Mouse (Mus musculus): Measurements from ENCODE around the gene Trip12.

DNA sequence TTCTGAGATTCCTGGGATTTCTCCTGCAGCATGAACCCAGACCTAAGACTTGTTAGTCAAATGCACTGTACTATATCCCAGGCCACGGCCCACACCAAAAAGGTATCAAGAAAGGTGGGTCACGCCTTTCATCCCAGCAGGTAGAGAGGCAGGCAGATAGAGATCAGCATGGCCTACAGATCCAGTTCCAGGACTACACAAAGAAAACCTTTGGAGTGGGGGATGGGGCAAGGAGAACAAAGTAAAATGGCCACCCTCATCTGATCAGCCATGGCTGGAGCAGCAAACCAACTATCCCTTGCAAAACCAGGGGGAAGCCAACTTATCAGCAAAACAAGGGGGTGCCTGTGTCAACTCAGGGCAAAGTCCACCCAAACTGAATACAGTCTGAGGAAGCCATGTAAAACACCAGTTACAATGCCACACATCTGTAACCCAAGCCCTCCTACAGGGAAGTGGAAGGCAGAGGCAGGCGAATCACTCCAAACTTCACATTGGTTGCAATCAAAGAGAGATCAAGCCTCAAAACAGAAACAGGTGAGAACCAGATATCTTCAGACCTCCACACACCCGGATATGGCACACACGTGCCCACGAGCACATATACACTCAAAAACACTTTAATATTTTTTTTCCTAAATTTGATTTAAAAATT, 8.6 kb upstream of the Trip12 start:
- no peak for TF ChIP-seq POLR2A (IDR thresholded peaks at IDR 0.05; ENCODE audit: borderline replicate concordance, low read depth, low read length)
- no peak for TF ChIP-seq CTCF (IDR thresholded peaks at IDR 0.05; ENCODE audit: low read depth, low read length)

Data from bone marrow macrophage, adult 2 months (primary cell).